27 mouse cellular contexts compared by ENCODE assay signal in genomic region chrX:107116987-107117386, GRCm38 (mm10). TPM values are rescaled to one million over a fixed set of nuclear protein-coding genes. Genes with fewer than 3 reads are reported as not detected.
DNase-seq lines count a peak whose midpoint lies in the region; ATAC-seq and TF ChIP-seq lines count a peak whose summit lies in the region.
"Had no signal": no experiment of that assay in that cellular context is flagged by ENCODE, and none has a peak within 500 bp of the region (broad histone marks: within the 10 kb centered on the region; RNA-seq: fewer than 3 reads in every experiment).

No protein-coding gene starts in this region.

- peak; percentile 11 for DNase-seq in limb, embryonic 14.5 days (ENCODE audit: low spot score)
- DNase-seq in limb, embryonic 10.5 days (ENCODE audit: low spot score): no peak
- DNase-seq in NIH3T3 (ENCODE audit: low read depth) (peak; percentile 58), liver (no peak)
- DNase-seq in forebrain, embryonic 14.5 days (ENCODE audit: low spot score): no peak
- DNase-seq: adrenal gland, adult 8-10 months; adrenal gland, postnatal 14 days; adrenal gland, postnatal 36 days; B cell, adult 2 months; cerebellum, adult 11-12 months; cerebellum, adult 2 months; cerebellum, adult 9-10 months; cerebellum, postnatal 10 days; cerebellum, postnatal 25 days had no signal

- no peaks in the 10 kb centered on the region for H3K36me3 ChIP-seq in limb, embryonic 14.5 days (ENCODE audit: control insufficient read depth, insufficient read depth, low read length)
- no peaks in the 10 kb centered on the region for H3K36me3 ChIP-seq in limb, embryonic 10.5 days
- H3K36me3 ChIP-seq in forebrain, embryonic 14.5 days (ENCODE audit: control insufficient read depth, insufficient read depth, low read length): no peaks in the 10 kb centered on the region
- H3K36me3 ChIP-seq: embryonic facial prominence, embryonic 13.5 days had no signal

- H3K9ac ChIP-seq in limb, embryonic 14.5 days (ENCODE audit: low read depth, low read length, severe bottlenecking): no peak overlapping the region
- no peak overlapping the region for H3K9ac ChIP-seq in forebrain, embryonic 14.5 days (ENCODE audit: low read length)
- H3K9ac ChIP-seq: embryonic facial prominence, embryonic 13.5 days; forebrain, embryonic 13.5 days had no signal

- no peak overlapping the region for H3K27ac ChIP-seq in limb, embryonic 14.5 days (replicated peaks; ENCODE audit: low read depth, low read length)
- H3K27ac ChIP-seq in limb, embryonic 10.5 days: no peak overlapping the region
- H3K27ac ChIP-seq in forebrain, embryonic 14.5 days (ENCODE audit: low read depth, low read length): no peak overlapping the region
- H3K27ac ChIP-seq: embryonic facial prominence, embryonic 13.5 days; forebrain, embryonic 13.5 days had no signal

- H3K4me3 ChIP-seq in limb, embryonic 14.5 days (replicated peaks; ENCODE audit: low read length): no peak overlapping the region
- H3K4me3 ChIP-seq in limb, embryonic 10.5 days: no peak overlapping the region
- no peak overlapping the region for H3K4me3 ChIP-seq in forebrain, embryonic 14.5 days (ENCODE audit: low read depth, low read length)
- H3K4me3 ChIP-seq: embryonic facial prominence, embryonic 13.5 days; forebrain, embryonic 13.5 days had no signal

- H3K4me1 ChIP-seq in limb, embryonic 14.5 days (ENCODE audit: control insufficient read depth, insufficient read depth, low read length): no peaks in the 10 kb centered on the region
- H3K4me1 ChIP-seq in limb, embryonic 10.5 days: no peaks in the 10 kb centered on the region
- no peaks in the 10 kb centered on the region for H3K4me1 ChIP-seq in forebrain, embryonic 14.5 days (ENCODE audit: control insufficient read depth, insufficient read depth, low read length)
- H3K4me1 ChIP-seq: embryonic facial prominence, embryonic 13.5 days; forebrain, embryonic 13.5 days had no signal

- TF ChIP-seq POLR2A in limb, embryonic 14.5 days (IDR thresholded peaks at IDR 0.05; ENCODE audit: borderline replicate concordance, extremely low read depth, insufficient read depth, insufficient read length): no peak

- H3K4me2 ChIP-seq in limb, embryonic 14.5 days (replicated peaks; ENCODE audit: low read depth, low read length, severe bottlenecking): no peak overlapping the region
- no peak overlapping the region for H3K4me2 ChIP-seq in forebrain, embryonic 14.5 days (ENCODE audit: low read length)
- H3K4me2 ChIP-seq: embryonic facial prominence, embryonic 13.5 days; forebrain, embryonic 13.5 days had no signal

- no peaks in the 10 kb centered on the region for H3K27me3 ChIP-seq in limb, embryonic 14.5 days (ENCODE audit: control insufficient read depth, insufficient read depth, low read length)
- no peaks in the 10 kb centered on the region for H3K27me3 ChIP-seq in limb, embryonic 10.5 days (ENCODE audit: low read depth, poor library complexity, severe bottlenecking)
- H3K27me3 ChIP-seq in forebrain, embryonic 14.5 days (replicated peaks; ENCODE audit: control insufficient read depth, insufficient read depth, low read length): no peaks in the 10 kb centered on the region
- H3K27me3 ChIP-seq: embryonic facial prominence, embryonic 13.5 days; forebrain, embryonic 13.5 days had no signal

- 59% methylated on average over 1 of the region's 1 CpGs for WGBS in limb, embryonic 14.5 days
- 91% methylated on average over 1 of the region's 1 CpGs for WGBS in limb, embryonic 10.5 days
- WGBS in forebrain, embryonic 14.5 days: 86% methylated on average over 1 of the region's 1 CpGs

- no peaks in the 10 kb centered on the region for H3K9me3 ChIP-seq in limb, embryonic 14.5 days (ENCODE audit: control insufficient read depth, low read length)
- no peaks in the 10 kb centered on the region for H3K9me3 ChIP-seq in limb, embryonic 10.5 days (replicated peaks)
- no peaks in the 10 kb centered on the region for H3K9me3 ChIP-seq in forebrain, embryonic 14.5 days (replicated peaks; ENCODE audit: control insufficient read depth, low read length)
- H3K9me3 ChIP-seq: embryonic facial prominence, embryonic 13.5 days; forebrain, embryonic 13.5 days had no signal

- no peak for ATAC-seq in limb, embryonic 14.5 days (ENCODE audit: low FRiP score, low read depth)
- peak; percentile 54 for ATAC-seq in megakaryocyte, adult 5-6 weeks (ENCODE audit: poor library complexity, severe bottlenecking)
- ATAC-seq in CD4-positive, CD25-positive, alpha-beta regulatory T cell, adult 4 months: no peak
- no peak for ATAC-seq in forebrain, embryonic 14.5 days
- ATAC-seq: activated CD4-positive, CD25-positive, alpha-beta regulatory T cell, adult 4 months; forebrain, embryonic 13.5 days; forebrain, embryonic 16.5 days; Patski had no signal

RNA-seq across cellular contexts. Expression of gene P2ry10, which starts 28.7 kb away (rescaled TPM):
- polyA plus RNA-seq in limb, embryonic 14.5 days (2012; rRNA removed): 0.31 and 0.35 TPM in 2 replicates
- 0.41 and 0.70 TPM in 2 replicates for polyA plus RNA-seq in limb, embryonic 14.5 days (2014; fragmentation: Nextera tagmentation; extraction: Ambion mirVana)
- polyA plus RNA-seq in limb, embryonic 10.5 days (2016; fragmentation: Nextera tagmentation; extraction: Ambion mirVana): 0.09 TPM in 1 of 2 replicates, not detected in the other
- 5.6 and 5.7 TPM in 2 replicates for total RNA-seq in megakaryocyte, adult 5-6 weeks (2015)
- 11.1 and 12.6 TPM in 2 replicates for total RNA-seq in megakaryocyte, adult 5-6 weeks (2017)
- 100 to 1,000 TPM; 100 to 114 TPM for polyA plus RNA-seq in CD4-positive, CD25-positive, alpha-beta regulatory T cell, adult 4 months (2017; shearing (Covaris generic))
- not detected in 2 replicates for polyA plus RNA-seq in forebrain, embryonic 14.5 days (2014; fragmentation: Nextera tagmentation; extraction: Ambion mirVana)
- total RNA-seq: ES-E14, MEL had no signal
- polyA plus RNA-seq: cerebellum, adult 2 months; cortical plate, adult 2 months; embryonic facial prominence, embryonic 11.5 days; forebrain, embryonic 11.5 days; forebrain, embryonic 13.5 days; forebrain, embryonic 16.5 days; frontal cortex, adult 2 months; Patski had no signal

RNA-seq across cellular contexts. Expression of gene P2ry10b, which starts 31.7 kb away (rescaled TPM):
- 3.4 and 7.6 TPM in 2 replicates for polyA plus RNA-seq in limb, embryonic 14.5 days (2012; rRNA removed)
- 3.3 and 5.2 TPM in 2 replicates for polyA plus RNA-seq in limb, embryonic 14.5 days (2014; fragmentation: Nextera tagmentation; extraction: Ambion mirVana)
- polyA plus RNA-seq in limb, embryonic 10.5 days (2016; fragmentation: Nextera tagmentation; extraction: Ambion mirVana): 0.43 and 0.44 TPM in 2 replicates
- total RNA-seq in megakaryocyte, adult 5-6 weeks (2015): 17.7 and 18.4 TPM in 2 replicates
- 13.5 and 15.5 TPM in 2 replicates for total RNA-seq in megakaryocyte, adult 5-6 weeks (2017)
- 1 to 10 TPM; 6.1 to 7.2 TPM for polyA plus RNA-seq in CD4-positive, CD25-positive, alpha-beta regulatory T cell, adult 4 months (2017; shearing (Covaris generic))
- 0.25 and 0.56 TPM in 2 replicates for polyA plus RNA-seq in forebrain, embryonic 14.5 days (2014; fragmentation: Nextera tagmentation; extraction: Ambion mirVana)
- total RNA-seq: MEL had no signal
- polyA plus RNA-seq: Patski had no signal

Comparison
In these comparisons a context has a peak if more than half of its experiments do, and no peak if none do; other contexts are left out.
1. DNase-seq: peak in limb, embryonic 14.5 days (single experiment) and NIH3T3 (single experiment); none in limb, embryonic 10.5 days (single experiment), liver (single experiment) and forebrain, embryonic 14.5 days (single experiment).
2. RNA of gene P2ry10, which starts 28.7 kb away (polyA plus RNA-seq): 100 to 114 TPM in CD4-positive, CD25-positive, alpha-beta regulatory T cell, adult 4 months; 0.31 to 0.70 TPM in limb, embryonic 14.5 days, 0.09 TPM in limb, embryonic 10.5 days and not detected in forebrain, embryonic 14.5 days; every median in the first group is over 10 times any median in the second.